Comparison of ENCODE assay signal across 28 mouse cellular contexts in the genomic region with DNA sequence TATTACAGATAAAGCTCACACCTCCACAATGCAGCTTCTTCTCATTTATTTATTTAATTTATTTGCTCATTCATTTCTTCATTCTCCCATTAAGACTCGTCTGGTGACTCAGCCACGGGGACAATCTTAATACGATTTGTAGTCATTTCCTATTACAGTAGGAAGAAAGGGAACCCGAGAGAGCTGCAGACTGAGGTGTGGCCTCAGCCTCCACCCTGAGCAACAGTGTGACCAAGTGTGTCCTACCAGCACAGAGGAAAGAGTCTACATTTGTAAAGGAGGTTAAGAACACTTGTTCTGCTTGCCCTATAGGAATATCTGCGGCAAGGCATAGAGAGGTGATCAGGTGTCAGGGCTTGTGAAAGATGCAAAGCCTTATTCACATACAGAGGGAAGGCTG.
DNase-seq lines count a peak whose midpoint lies in the region; ATAC-seq and TF ChIP-seq lines count a peak whose summit lies in the region.
"Had no signal": no experiment of that assay in that cellular context is flagged by ENCODE, and none has a peak within 500 bp of the region (broad histone marks: within the 10 kb centered on the region; RNA-seq: fewer than 3 reads in every experiment).

No protein-coding gene starts in this region.

- DNase-seq in CD4-positive, CD25-positive, alpha-beta regulatory T cell, adult 2 months (ENCODE audit: low read depth, low spot score), result peak; percentile 24
- peak in 1 of 2 experiments; percentile 41 for DNase-seq in spleen, adult 2 months (ENCODE audit: low read depth in 1 of 2, low spot score in 2 of 2)
- DNase-seq in spleen, adult 12 weeks (ENCODE audit: low spot score), result no peak
- no peak for DNase-seq in stomach, postnatal 0 days (ENCODE audit: low spot score)
- no peak for DNase-seq in left cerebral cortex, adult 11 months (ENCODE audit: low spot score)
- no peak for DNase-seq in left cerebral cortex, postnatal 10 days (ENCODE audit: extremely low spot score in 1 of 2, low spot score in 2 of 2)
- DNase-seq: adrenal gland, postnatal 14 days; cerebellum, adult 8-10 months; gastrocnemius, postnatal 10 days; heart, adult 18-20 months; heart, postnatal 14 days; kidney, adult 9 months; kidney, postnatal 25 days; liver; lung, postnatal 4 days; retina, postnatal 1 day; right cerebral cortex, postnatal 25 days had no signal

- no peaks in the 10 kb centered on the region for H3K27me3 ChIP-seq in spleen, adult 2 months (ENCODE audit: control insufficient read depth, insufficient read depth, low read length)
- H3K27me3 ChIP-seq in stomach, postnatal 0 days (ENCODE audit: control insufficient read depth, insufficient read depth, low read length), result no peaks in the 10 kb centered on the region
- H3K27me3 ChIP-seq: CH12.LX; embryonic facial prominence, embryonic 15.5 days; forebrain, embryonic 15.5 days; heart, embryonic 13.5 days; hindbrain, embryonic 15.5 days; intestine, embryonic 15.5 days had no signal

- H3K36me3 ChIP-seq in spleen, adult 2 months (ENCODE audit: control insufficient read depth, insufficient read depth, low read length), result no peaks in the 10 kb centered on the region
- no peaks in the 10 kb centered on the region for H3K36me3 ChIP-seq in stomach, postnatal 0 days (ENCODE audit: control insufficient read depth, insufficient read depth, low read length)
- H3K36me3 ChIP-seq: embryonic facial prominence, embryonic 15.5 days; forebrain, embryonic 15.5 days; G1E; heart, embryonic 13.5 days; hindbrain, embryonic 15.5 days; intestine, embryonic 15.5 days; limb, embryonic 10.5 days had no signal

- no peak overlapping the region for H3K4me2 ChIP-seq in stomach, postnatal 0 days (replicated peaks; ENCODE audit: low read depth)
- H3K4me2 ChIP-seq: embryonic facial prominence, embryonic 15.5 days; forebrain, embryonic 15.5 days; heart, embryonic 13.5 days; hindbrain, embryonic 15.5 days; intestine, embryonic 15.5 days; midbrain, embryonic 11.5 days had no signal

- H3K4me1 ChIP-seq in spleen, adult 2 months (ENCODE audit: control insufficient read depth, insufficient read depth, insufficient read length), result peaks cover 24% of the 10 kb centered on the region; the same call in 1 of the 2 replicates
- peaks cover 4% of the 10 kb centered on the region for H3K4me1 ChIP-seq in stomach, postnatal 0 days (replicated peaks; ENCODE audit: control insufficient read depth, insufficient read depth)
- H3K4me1 ChIP-seq: forebrain, embryonic 15.5 days had no signal

- peak overlapping the region; percentile 83 for H3K27ac ChIP-seq in spleen, adult 2 months (ENCODE audit: insufficient read depth, low read length)
- no peak overlapping the region for H3K27ac ChIP-seq in stomach, postnatal 0 days (replicated peaks)
- H3K27ac ChIP-seq: embryonic facial prominence, embryonic 15.5 days; forebrain, embryonic 15.5 days; hindbrain, embryonic 15.5 days; intestine, embryonic 15.5 days had no signal

- ATAC-seq in CD4-positive, CD25-positive, alpha-beta regulatory T cell, adult 4 months, result no peak
- peak; percentile 71 for ATAC-seq in megakaryocyte, adult 5-6 weeks (ENCODE audit: poor library complexity, severe bottlenecking)
- ATAC-seq in stomach, postnatal 0 days (ENCODE audit: low FRiP score, low TSS enrichment), result peak; percentile 73; the same call in 1 of the 2 replicates
- ATAC-seq: forebrain, embryonic 15.5 days; intestine, embryonic 15.5 days had no signal

- H3K4me3 ChIP-seq in spleen, adult 2 months (ENCODE audit: extremely low read depth, insufficient read depth, insufficient read length), result no peak overlapping the region
- no peak overlapping the region for H3K4me3 ChIP-seq in stomach, postnatal 0 days (ENCODE audit: low read depth, low read length)
- H3K4me3 ChIP-seq: embryonic facial prominence, embryonic 15.5 days; forebrain, embryonic 15.5 days; heart, embryonic 13.5 days; hindbrain, embryonic 15.5 days; intestine, embryonic 15.5 days; limb, embryonic 10.5 days had no signal

- no peak for TF ChIP-seq EP300 in stomach, postnatal 0 days (optimal IDR thresholded peaks at IDR 0.05)

- no peak for TF ChIP-seq POLR2A in spleen, adult 2 months (IDR thresholded peaks at IDR 0.05; ENCODE audit: low read depth, low read length)

- no peak overlapping the region for H3K9ac ChIP-seq in stomach, postnatal 0 days (ENCODE audit: low read length)
- H3K9ac ChIP-seq: embryonic facial prominence, embryonic 15.5 days; forebrain, embryonic 15.5 days; heart, embryonic 13.5 days; hindbrain, embryonic 15.5 days; intestine, embryonic 15.5 days had no signal

- no peak for TF ChIP-seq CTCF in spleen, adult 2 months (IDR thresholded peaks at IDR 0.05; ENCODE audit: extremely low read depth, insufficient read depth, insufficient read length, insufficient replicate concordance)
- TF ChIP-seq CTCF in stomach, postnatal 0 days (IDR thresholded peaks at IDR 0.05; ENCODE audit: low read depth), result no peak

- intact Hi-C loops in left cerebral cortex, postnatal 10 days (cut with DNase I), result no loop called here

- H3K9me3 ChIP-seq in stomach, postnatal 0 days (ENCODE audit: control insufficient read depth, low read length), result no peaks in the 10 kb centered on the region
- H3K9me3 ChIP-seq: embryonic facial prominence, embryonic 15.5 days; forebrain, embryonic 15.5 days; G1E; hindbrain, embryonic 15.5 days; intestine, embryonic 15.5 days; limb, embryonic 10.5 days had no signal

- 15% methylated on average over 5 of the region's 5 CpGs for WGBS in spleen, adult 2 months
- WGBS in stomach, postnatal 0 days, result 50% methylated on average over 5 of the region's 5 CpGs
